Mouse (Mus musculus): ENCODE data around the gene Cnot1. TPM values are rescaled to one million over a fixed set of nuclear protein-coding genes. Genes with fewer than 3 reads are reported as not detected.
"Not testable (repeated sequence)": the region's sequence is repeated elsewhere in the genome, so short reads cannot be mapped to it uniquely, and the experiment has no call there.

Gene Cnot1
- polyA plus RNA-seq, 1 experiment from 2014 or later, result 113 TPM

DNA sequence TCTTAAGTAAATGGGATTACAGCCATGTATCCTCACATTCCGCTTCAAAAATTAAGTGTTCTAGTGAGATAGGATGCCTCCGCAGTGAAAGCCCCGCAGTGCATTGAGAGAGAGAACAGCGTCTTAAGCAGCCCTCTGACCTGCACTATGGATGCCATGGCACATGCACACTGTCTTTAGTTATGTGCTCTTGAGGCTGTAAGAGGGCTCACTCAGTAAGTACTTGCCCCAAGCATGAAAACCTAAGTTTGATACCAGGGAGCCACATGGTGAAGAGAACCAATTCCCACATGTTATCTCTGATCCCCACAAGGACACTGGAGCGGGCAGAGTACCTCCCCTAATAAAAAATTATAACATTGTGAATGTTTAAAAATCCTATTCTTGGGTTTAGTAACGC is 8.1 kb downstream of the Cnot1 start:
- WGBS, result 93% methylated on average over 6 of the region's 6 CpGs
- H3K36me3 ChIP-seq (ENCODE audit: control insufficient read depth, insufficient read depth, low read length), result peaks cover 7% of the 10 kb centered on the region; the same call in 1 of the 2 replicates
- ATAC-seq (ENCODE audit: insufficient number of reproducible peaks, insufficient read depth, low FRiP score, low read depth), result no peak
- H3K4me1 ChIP-seq (ENCODE audit: control insufficient read depth, insufficient read depth, low read length), result no peaks in the 10 kb centered on the region
- no peak overlapping the region for H3K9ac ChIP-seq (replicated peaks; ENCODE audit: low read depth, low read length)
- no peak overlapping the region for H3K27ac ChIP-seq (ENCODE audit: low read length)
- no peak overlapping the region for H3K4me2 ChIP-seq (replicated peaks; ENCODE audit: low read depth, low read length)
- no peaks in the 10 kb centered on the region for H3K27me3 ChIP-seq (ENCODE audit: control insufficient read depth, insufficient read depth, low read length)
- H3K4me3 ChIP-seq (ENCODE audit: low read depth, low read length), result no peak overlapping the region
- no peaks in the 10 kb centered on the region for H3K9me3 ChIP-seq (ENCODE audit: control insufficient read depth, low read depth, low read length)

DNA sequence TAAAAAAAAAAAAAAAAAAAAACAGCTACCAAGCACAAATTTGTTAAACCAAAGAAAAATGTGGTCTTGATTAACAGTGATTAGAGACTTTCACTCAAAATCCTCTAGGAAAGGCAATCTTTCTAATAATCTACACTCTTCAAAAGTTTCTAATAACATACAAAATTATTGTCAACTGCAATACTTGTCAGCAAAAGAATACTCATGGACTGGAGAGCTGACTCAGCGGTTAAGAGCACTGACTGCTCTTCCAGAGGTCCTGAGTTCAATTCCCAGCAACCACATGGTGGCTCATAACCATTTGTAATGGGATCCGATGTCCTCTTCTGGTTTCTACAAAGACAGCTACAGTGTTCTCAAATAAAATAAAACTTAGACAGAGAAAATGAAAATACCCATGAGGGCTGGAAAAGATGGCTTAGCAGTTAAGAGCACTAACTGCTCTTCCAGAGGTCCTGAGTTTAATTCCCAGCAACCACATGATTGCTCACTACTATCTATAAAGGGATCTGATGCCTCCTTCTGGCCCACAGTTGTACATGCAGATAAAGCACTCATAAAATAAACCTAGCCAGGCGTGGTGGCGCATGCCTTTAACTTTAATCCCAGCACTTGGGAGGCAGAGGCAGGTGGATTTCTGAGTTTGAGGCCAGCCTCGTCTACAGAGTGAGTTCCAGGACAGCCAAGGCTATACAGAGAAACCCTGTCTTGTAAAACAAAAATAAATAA is 11.8 kb downstream of the Cnot1 start:
- not testable (repeated sequence) for H3K4me2 ChIP-seq (replicated peaks; ENCODE audit: low read depth, low read length); H3K27me3 ChIP-seq (ENCODE audit: control insufficient read depth, insufficient read depth, low read length); H3K9me3 ChIP-seq (ENCODE audit: control insufficient read depth, low read depth, low read length); H3K36me3 ChIP-seq (ENCODE audit: control insufficient read depth, insufficient read depth, low read length); H3K4me3 ChIP-seq (ENCODE audit: low read depth, low read length); H3K9ac ChIP-seq (replicated peaks; ENCODE audit: low read depth, low read length); H3K4me1 ChIP-seq (ENCODE audit: control insufficient read depth, insufficient read depth, low read length); ATAC-seq (ENCODE audit: insufficient number of reproducible peaks, insufficient read depth, low FRiP score, low read depth); H3K27ac ChIP-seq (ENCODE audit: low read length)
- 89% methylated on average over 5 of the region's 5 CpGs for WGBS

DNA sequence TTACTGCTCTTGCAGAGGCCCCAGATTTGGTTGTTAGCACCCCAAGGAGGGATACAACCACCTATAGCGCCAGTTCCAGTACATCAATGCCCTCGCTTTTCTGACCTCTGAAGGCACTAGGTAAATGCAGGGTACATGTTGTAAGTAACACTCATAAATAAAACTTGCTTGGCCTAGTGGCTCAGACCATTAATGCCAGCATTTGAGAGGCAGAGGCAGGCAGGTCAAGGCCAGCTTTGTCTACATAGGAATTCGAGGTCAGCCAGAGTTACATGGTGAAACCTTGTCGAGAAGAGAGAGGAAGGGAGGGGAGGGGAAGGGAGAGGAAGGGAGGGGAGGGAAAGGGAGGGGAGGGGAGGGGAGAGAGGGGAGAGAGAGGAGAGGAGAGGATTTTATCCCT is 21.7 kb downstream of the Cnot1 start:
- no peak overlapping the region for H3K4me3 ChIP-seq (ENCODE audit: low read depth, low read length)
- H3K4me1 ChIP-seq (ENCODE audit: control insufficient read depth, insufficient read depth, low read length), result no peaks in the 10 kb centered on the region
- H3K9me3 ChIP-seq (ENCODE audit: control insufficient read depth, low read depth, low read length), result no peaks in the 10 kb centered on the region
- WGBS, result 82% methylated on average over 4 of the region's 4 CpGs
- H3K36me3 ChIP-seq (ENCODE audit: control insufficient read depth, insufficient read depth, low read length), result peaks cover 51% of the 10 kb centered on the region
- H3K27ac ChIP-seq (ENCODE audit: low read length), result no peak overlapping the region
- H3K4me2 ChIP-seq (replicated peaks; ENCODE audit: low read depth, low read length), result no peak overlapping the region
- no peak for ATAC-seq (ENCODE audit: insufficient number of reproducible peaks, insufficient read depth, low FRiP score, low read depth)
- H3K27me3 ChIP-seq (ENCODE audit: control insufficient read depth, insufficient read depth, low read length), result no peaks in the 10 kb centered on the region
- no peak overlapping the region for H3K9ac ChIP-seq (replicated peaks; ENCODE audit: low read depth, low read length)

DNA sequence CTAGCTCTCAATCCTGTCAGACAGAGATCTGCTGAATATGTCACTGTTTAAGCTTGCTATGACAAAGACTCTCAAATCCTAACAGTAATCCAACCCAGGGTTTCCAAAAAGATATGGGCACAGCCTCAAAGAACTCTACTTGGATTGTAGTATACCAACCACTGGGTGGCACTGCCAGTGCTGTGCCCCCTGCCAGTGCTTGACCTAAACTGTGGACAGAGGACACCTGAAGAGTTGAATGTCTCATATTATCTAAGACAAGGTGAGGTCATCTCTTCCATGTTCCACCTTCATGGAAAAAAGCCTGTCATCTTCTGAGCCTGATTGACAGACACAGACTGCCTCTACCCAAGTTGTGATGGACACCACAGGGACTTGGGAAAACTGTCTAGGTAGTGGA is 24.6 kb downstream of the Cnot1 start:
- Histone ChIP-seq H3K4me3 (ENCODE audit: low read depth, low read length) (no peak overlapping the region), H3K36me3 (ENCODE audit: control insufficient read depth, insufficient read depth, low read length) (peaks cover 54% of the 10 kb centered on the region), H3K9ac (replicated peaks; ENCODE audit: low read depth, low read length) (no peak overlapping the region), H3K4me2 (replicated peaks; ENCODE audit: low read depth, low read length) (no peak overlapping the region), H3K27me3 (ENCODE audit: control insufficient read depth, insufficient read depth, low read length) (no peaks in the 10 kb centered on the region), H3K27ac (ENCODE audit: low read length) (no peak overlapping the region), H3K9me3 (ENCODE audit: control insufficient read depth, low read depth, low read length) (peaks cover 3% of the 10 kb centered on the region; the same call in 1 of the 2 replicates), H3K4me1 (ENCODE audit: control insufficient read depth, insufficient read depth, low read length) (no peaks in the 10 kb centered on the region)
- ATAC-seq (ENCODE audit: insufficient number of reproducible peaks, insufficient read depth, low FRiP score, low read depth), result no peak

DNA sequence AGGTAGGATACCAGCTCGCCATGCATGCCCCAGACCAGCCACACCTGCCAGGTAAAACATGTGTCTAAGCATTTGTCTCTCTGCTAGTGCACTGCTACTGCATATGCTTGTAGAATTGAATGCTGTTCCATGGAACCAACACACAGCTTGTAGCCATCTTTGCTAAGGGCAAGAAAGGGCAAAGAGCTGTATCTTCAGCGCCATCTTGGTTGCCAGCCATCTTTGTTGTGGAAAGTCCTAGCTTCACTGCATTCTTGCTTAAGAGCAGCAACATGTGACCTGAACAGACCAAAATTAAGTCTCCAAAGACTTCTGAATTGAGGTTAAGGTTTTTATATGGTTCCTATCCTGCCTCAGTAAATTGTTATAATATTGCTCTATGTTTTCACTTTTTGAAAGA is 25.5 kb downstream of the Cnot1 start:
- Histone ChIP-seq H3K36me3 (ENCODE audit: control insufficient read depth, insufficient read depth, low read length) (peaks cover 47% of the 10 kb centered on the region), H3K9me3 (ENCODE audit: control insufficient read depth, low read depth, low read length) (peaks cover 3% of the 10 kb centered on the region; the same call in 1 of the 2 replicates), H3K27me3 (ENCODE audit: control insufficient read depth, insufficient read depth, low read length) (no peaks in the 10 kb centered on the region), H3K27ac (ENCODE audit: low read length) (no peak overlapping the region), H3K4me2 (replicated peaks; ENCODE audit: low read depth, low read length) (no peak overlapping the region), H3K4me1 (ENCODE audit: control insufficient read depth, insufficient read depth, low read length) (no peaks in the 10 kb centered on the region), H3K4me3 (ENCODE audit: low read depth, low read length) (no peak overlapping the region), H3K9ac (replicated peaks; ENCODE audit: low read depth, low read length) (no peak overlapping the region)
- no peak for ATAC-seq (ENCODE audit: insufficient number of reproducible peaks, insufficient read depth, low FRiP score, low read depth)
- 99% methylated on average over 2 of the region's 2 CpGs for WGBS

DNA sequence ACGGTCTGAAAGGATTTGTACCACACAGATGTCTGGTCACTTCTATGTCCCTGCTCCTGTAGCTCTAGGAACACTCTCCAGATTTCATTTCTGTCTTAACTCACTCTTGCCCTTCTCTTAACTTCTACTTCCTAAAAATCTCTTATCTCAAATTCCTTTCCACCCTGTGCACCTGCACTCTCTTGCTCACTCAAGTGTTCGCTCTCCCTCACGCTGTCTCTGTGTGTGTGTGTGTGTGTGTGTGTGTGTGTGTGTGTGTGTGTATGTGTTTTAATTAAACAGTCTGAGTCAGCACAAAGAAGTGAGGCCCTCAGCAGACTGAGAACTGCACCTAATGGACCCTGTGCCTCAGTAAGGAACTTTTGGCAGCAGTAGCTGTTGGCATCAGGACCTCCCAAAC is 26.2 kb downstream of the Cnot1 start:
- ATAC-seq (ENCODE audit: insufficient number of reproducible peaks, insufficient read depth, low FRiP score, low read depth), result no peak
- no peak overlapping the region for H3K27ac ChIP-seq (ENCODE audit: low read length)
- peaks cover 40% of the 10 kb centered on the region for H3K36me3 ChIP-seq (ENCODE audit: control insufficient read depth, insufficient read depth, low read length)
- H3K4me2 ChIP-seq (replicated peaks; ENCODE audit: low read depth, low read length), result no peak overlapping the region
- 96% methylated on average over 3 of the region's 3 CpGs for WGBS
- peaks cover 3% of the 10 kb centered on the region; the same call in 1 of the 2 replicates for H3K9me3 ChIP-seq (ENCODE audit: control insufficient read depth, low read depth, low read length)
- H3K9ac ChIP-seq (replicated peaks; ENCODE audit: low read depth, low read length), result no peak overlapping the region
- no peaks in the 10 kb centered on the region for H3K27me3 ChIP-seq (ENCODE audit: control insufficient read depth, insufficient read depth, low read length)
- no peak overlapping the region for H3K4me3 ChIP-seq (ENCODE audit: low read depth, low read length)
- no peaks in the 10 kb centered on the region for H3K4me1 ChIP-seq (ENCODE audit: control insufficient read depth, insufficient read depth, low read length)

DNA sequence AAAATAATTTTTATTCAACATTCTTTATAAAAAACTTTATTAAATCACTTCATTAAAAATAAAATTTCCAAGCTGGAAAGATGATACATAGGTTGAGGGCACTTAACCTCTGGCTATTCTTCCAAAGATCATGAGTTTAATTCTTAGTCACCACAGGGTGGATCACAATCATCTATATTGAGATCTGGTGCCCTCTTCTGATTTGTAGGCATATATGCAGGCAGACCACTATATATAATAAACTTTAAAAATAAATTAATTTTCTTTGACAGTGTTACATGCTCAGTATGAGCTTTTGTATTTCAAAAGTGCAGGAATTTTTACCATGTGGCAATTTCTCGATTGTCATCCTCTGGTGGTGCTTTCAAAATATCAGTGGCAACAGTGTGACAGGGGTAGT is 43.1 kb downstream of the Cnot1 start:
- no peaks in the 10 kb centered on the region for H3K4me1 ChIP-seq (ENCODE audit: control insufficient read depth, insufficient read depth, low read length)
- 95% methylated on average over 1 of the region's 1 CpGs for WGBS
- ATAC-seq (ENCODE audit: insufficient number of reproducible peaks, insufficient read depth, low FRiP score, low read depth), result no peak
- no peak overlapping the region for H3K9ac ChIP-seq (replicated peaks; ENCODE audit: low read depth, low read length)
- no peak overlapping the region for H3K4me2 ChIP-seq (replicated peaks; ENCODE audit: low read depth, low read length)
- H3K27ac ChIP-seq (ENCODE audit: low read length), result no peak overlapping the region
- peaks cover 79% of the 10 kb centered on the region for H3K36me3 ChIP-seq (ENCODE audit: control insufficient read depth, insufficient read depth, low read length)
- H3K27me3 ChIP-seq (ENCODE audit: control insufficient read depth, insufficient read depth, low read length), result no peaks in the 10 kb centered on the region
- H3K4me3 ChIP-seq (ENCODE audit: low read depth, low read length), result no peak overlapping the region
- H3K9me3 ChIP-seq (ENCODE audit: control insufficient read depth, low read depth, low read length), result no peaks in the 10 kb centered on the region

DNA sequence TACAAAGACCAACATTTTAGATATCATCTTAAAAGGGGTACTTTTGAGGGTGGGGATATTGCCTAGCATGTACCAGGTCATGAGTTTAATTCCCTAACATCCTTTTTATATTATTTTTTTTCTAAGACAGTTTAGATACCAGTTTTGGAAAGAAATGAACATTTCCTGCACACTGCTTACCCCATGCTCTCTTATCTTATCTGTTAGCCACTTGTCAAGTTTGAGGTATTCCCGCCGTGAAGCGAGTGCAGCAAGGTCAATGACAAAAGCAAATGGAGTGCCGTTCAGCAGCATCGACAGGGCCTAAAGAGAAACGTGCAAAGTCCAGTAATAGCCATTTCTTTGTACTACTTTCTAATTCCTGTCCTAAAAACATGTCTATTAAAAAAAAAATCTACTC is 46.9 kb downstream of the Cnot1 start:
- 57% methylated on average over 6 of the region's 6 CpGs for WGBS
- Histone ChIP-seq H3K27ac (ENCODE audit: low read length) (no peak overlapping the region), H3K4me1 (ENCODE audit: control insufficient read depth, insufficient read depth, low read length) (no peaks in the 10 kb centered on the region), H3K27me3 (ENCODE audit: control insufficient read depth, insufficient read depth, low read length) (no peaks in the 10 kb centered on the region), H3K9me3 (ENCODE audit: control insufficient read depth, low read depth, low read length) (no peaks in the 10 kb centered on the region), H3K36me3 (ENCODE audit: control insufficient read depth, insufficient read depth, low read length) (peaks cover 70% of the 10 kb centered on the region), H3K9ac (replicated peaks; ENCODE audit: low read depth, low read length) (no peak overlapping the region), H3K4me3 (ENCODE audit: low read depth, low read length) (no peak overlapping the region), H3K4me2 (replicated peaks; ENCODE audit: low read depth, low read length) (no peak overlapping the region)
- ATAC-seq (ENCODE audit: insufficient number of reproducible peaks, insufficient read depth, low FRiP score, low read depth), result no peak

DNA sequence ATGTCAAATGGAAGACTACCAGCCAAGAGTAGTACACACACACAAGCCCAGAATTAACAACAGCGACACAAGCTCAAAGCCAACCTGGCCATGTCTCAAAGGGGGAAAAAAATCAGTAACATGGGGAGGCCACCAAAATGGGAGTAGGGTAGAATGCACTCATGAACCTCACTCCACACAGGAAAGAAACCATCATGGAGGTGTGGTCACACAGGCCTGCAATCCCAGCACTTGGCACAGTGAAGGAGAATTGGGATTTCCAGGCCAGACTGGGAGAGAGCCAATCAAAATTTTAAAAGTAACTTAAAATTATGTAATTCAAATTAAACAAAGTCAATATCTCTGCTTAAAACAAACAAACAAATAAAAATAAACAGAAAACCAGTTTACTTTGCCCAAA is 55.3 kb downstream of the Cnot1 start:
- 100% methylated on average over 1 of the region's 1 CpGs for WGBS
- no peak overlapping the region for H3K27ac ChIP-seq (ENCODE audit: low read length)
- no peaks in the 10 kb centered on the region for H3K27me3 ChIP-seq (ENCODE audit: control insufficient read depth, insufficient read depth, low read length)
- H3K9me3 ChIP-seq (ENCODE audit: control insufficient read depth, low read depth, low read length), result no peaks in the 10 kb centered on the region
- no peaks in the 10 kb centered on the region for H3K4me1 ChIP-seq (ENCODE audit: control insufficient read depth, insufficient read depth, low read length)
- peaks cover 73% of the 10 kb centered on the region for H3K36me3 ChIP-seq (ENCODE audit: control insufficient read depth, insufficient read depth, low read length)
- H3K9ac ChIP-seq (replicated peaks; ENCODE audit: low read depth, low read length), result no peak overlapping the region
- H3K4me3 ChIP-seq (ENCODE audit: low read depth, low read length), result no peak overlapping the region
- no peak overlapping the region for H3K4me2 ChIP-seq (replicated peaks; ENCODE audit: low read depth, low read length)
- no peak for ATAC-seq (ENCODE audit: insufficient number of reproducible peaks, insufficient read depth, low FRiP score, low read depth)

Measured in stomach, embryonic 14.5 days (tissue).